Mouse (Mus musculus) megakaryocyte, adult 5-6 weeks (primary cell): Measurements from ENCODE around the gene Prm1. TPM values are rescaled to one million over a fixed set of nuclear protein-coding genes. Genes with fewer than 3 reads are reported as not detected.
"Not testable (repeated sequence)": the region's sequence is repeated elsewhere in the genome, so short reads cannot be mapped to it uniquely, and the experiment has no call there.

ENCODE experiments used
- ATAC-seq: 2 replicates; pipeline ENCODE4 v1.8.0; 2016; ENCODE audit warnings: mild to moderate bottlenecking, inconsistent platforms; ENCODE audit not compliant: poor library complexity, severe bottlenecking
- total RNA-seq, 2 experiments: library from RNA; stranded (forward) in 1 of 2; stranded (reverse) in 1 of 2; fragments of 153-499, 151-499 nt in 1 of 2; fragments of 221-1000, 200-1000 nt in 1 of 2; gene quantifications; 2 replicates each; pipeline versions ENCODE4 v1.2.3 to v1.2.4; 2015 to 2017

Prm1 gene
- not detected in 2 replicates for total RNA-seq (2015)
- total RNA-seq (2017): not detected in 2 replicates

- no peak for ATAC-seq
These were observed at the start of gene Prm1 for GRCm38 (mm10) chr16:10805789-10806527. Gene Prm1 (minus strand): TSS chr16:10805839.

GRCm38 (mm10) chr16:10852216-10852615 is 46.6 kb upstream of the Prm1 start:
- ATAC-seq: not testable (repeated sequence)

- no peak for ATAC-seq
These were observed 45.3 kb upstream of the Prm1 start for GRCm38 (mm10) chr16:10850905-10851304.

GRCm38 (mm10) chr16:10849965-10850861 is 44.6 kb upstream of the Prm1 start:
- ATAC-seq: no peak

- ATAC-seq: peak; percentile 71
These were observed 40.9 kb upstream of the Prm1 start for GRCm38 (mm10) chr16:10846503-10846902.

- no peak for ATAC-seq
These were observed 40.3 kb upstream of the Prm1 start for GRCm38 (mm10) chr16:10845952-10846351.

GRCm38 (mm10) chr16:10844319-10844670 is 38.7 kb upstream of the Prm1 start:
- ATAC-seq: peak; percentile 50; the same call in 1 of the 2 replicates

GRCm38 (mm10) chr16:10843486-10844318 is 38.1 kb upstream of the Prm1 start:
- peak; percentile 87 for ATAC-seq

GRCm38 (mm10) chr16:10842282-10842855 is 36.7 kb upstream of the Prm1 start:
- no peak for ATAC-seq

GRCm38 (mm10) chr16:10840018-10840417 is 34.4 kb upstream of the Prm1 start:
- ATAC-seq: no peak

- ATAC-seq: peak; percentile 80
These were observed 33.0 kb upstream of the Prm1 start for GRCm38 (mm10) chr16:10838487-10839245.

GRCm38 (mm10) chr16:10837903-10838302 is 32.3 kb upstream of the Prm1 start:
- ATAC-seq: peak; percentile 18

GRCm38 (mm10) chr16:10837250-10837649 is 31.6 kb upstream of the Prm1 start:
- no peak for ATAC-seq

- ATAC-seq: no peak
These were observed 30.7 kb upstream of the Prm1 start for GRCm38 (mm10) chr16:10836388-10836787.

- peak; percentile 77 for ATAC-seq
These were observed 29.4 kb upstream of the Prm1 start, which contains the start of gene Rmi2 for GRCm38 (mm10) chr16:10834911-10835587. Gene Rmi2 (plus strand): TSS chr16:10835059.

- ATAC-seq: no peak
These were observed 28.9 kb upstream of the Prm1 start for GRCm38 (mm10) chr16:10834542-10834910.

GRCm38 (mm10) chr16:10828461-10828805 is 22.8 kb upstream of the Prm1 start:
- no peak for ATAC-seq

- no peak for ATAC-seq
These were observed 22.3 kb upstream of the Prm1 start for GRCm38 (mm10) chr16:10827766-10828460.

- no peak for ATAC-seq
These were observed 21.6 kb upstream of the Prm1 start for GRCm38 (mm10) chr16:10827269-10827668.
